Mouse (Mus musculus): ENCODE results near the gene Pigx.
"Not testable (repeated sequence)": the region's sequence is repeated elsewhere in the genome, so short reads cannot be mapped to it uniquely, and the experiment has no call there.

Gene Pigx

GRCm38 (mm10) chr16:32110951-32111699, 11.6 kb upstream of the Pigx start:
- ATAC-seq (ENCODE audit: low TSS enrichment) = peak; percentile 47

GRCm38 (mm10) chr16:32108578-32108977, 9.0 kb upstream of the Pigx start:
- ATAC-seq (ENCODE audit: low TSS enrichment) = no peak

GRCm38 (mm10) chr16:32108170-32108569, 8.6 kb upstream of the Pigx start:
- no peak for ATAC-seq (ENCODE audit: low TSS enrichment)

GRCm38 (mm10) chr16:32107342-32108045, 8.0 kb upstream of the Pigx start:
- no peak for ATAC-seq (ENCODE audit: low TSS enrichment)

GRCm38 (mm10) chr16:32105698-32106097, 6.2 kb upstream of the Pigx start:
- no peak for ATAC-seq (ENCODE audit: low TSS enrichment)

- ATAC-seq (ENCODE audit: low TSS enrichment) = no peak
Measured at GRCm38 (mm10) chr16:32102295-32102694, 2.8 kb upstream of the Pigx start.

- peak; percentile 47 for ATAC-seq (ENCODE audit: low TSS enrichment)
Measured at GRCm38 (mm10) chr16:32098897-32099637, 473 bp downstream of the Pigx start.

GRCm38 (mm10) chr16:32097757-32098156, 1.8 kb downstream of the Pigx start:
- ATAC-seq (ENCODE audit: low TSS enrichment) = not testable (repeated sequence)

GRCm38 (mm10) chr16:32091466-32091865, 8.1 kb downstream of the Pigx start:
- ATAC-seq (ENCODE audit: low TSS enrichment) = no peak

- ATAC-seq (ENCODE audit: low TSS enrichment) = no peak
Measured at GRCm38 (mm10) chr16:32087629-32088443, 11.7 kb downstream of the Pigx start.

- ATAC-seq (ENCODE audit: low TSS enrichment) = peak; percentile 89
Measured at GRCm38 (mm10) chr16:32078991-32079511, 20.5 kb downstream of the Pigx start, which contains the start of gene Pak2. Pak2 (minus strand) TSS chr16:32079342.

GRCm38 (mm10) chr16:32078408-32078990, 21.0 kb downstream of the Pigx start:
- peak; percentile 62 for ATAC-seq (ENCODE audit: low TSS enrichment)

GRCm38 (mm10) chr16:32077648-32078407, 21.7 kb downstream of the Pigx start:
- no peak for ATAC-seq (ENCODE audit: low TSS enrichment)

GRCm38 (mm10) chr16:32076406-32076805, 23.1 kb downstream of the Pigx start:
- ATAC-seq (ENCODE audit: low TSS enrichment) = no peak

- ATAC-seq (ENCODE audit: low TSS enrichment) = no peak
Measured at GRCm38 (mm10) chr16:32075762-32076161, 23.8 kb downstream of the Pigx start.

- not testable (repeated sequence) for ATAC-seq (ENCODE audit: low TSS enrichment)
Measured at GRCm38 (mm10) chr16:32070070-32070469, 29.5 kb downstream of the Pigx start.

- no peak for ATAC-seq (ENCODE audit: low TSS enrichment)
Measured at GRCm38 (mm10) chr16:32068389-32069300, 30.9 kb downstream of the Pigx start.

- ATAC-seq (ENCODE audit: low TSS enrichment) = no peak
Measured at GRCm38 (mm10) chr16:32066899-32067298, 32.6 kb downstream of the Pigx start.

GRCm38 (mm10) chr16:32063900-32064299, 35.6 kb downstream of the Pigx start:
- 0 out of 2 replicates have a peak, but pooled peaks have one; percentile 38 for ATAC-seq (ENCODE audit: low TSS enrichment)

Measured in frontal cortex, adult (tissue).